Mouse (Mus musculus) cortical plate, adult 2 months (tissue): ENCODE data around the gene Pip4k2a.

Experiments
- CTCF ChIP-seq: fragments of 200-500 bp; IDR thresholded peaks from 2 replicates; pipeline ENCODE4 v1.5.1; 2011; ENCODE audit warnings: mild to moderate bottlenecking, control low read depth, low read length; ENCODE audit not compliant: insufficient read depth; ENCODE audit errors: extremely low read depth
- POLR2A ChIP-seq: fragments of 200-500 bp; IDR thresholded peaks from 2 replicates; pipeline ENCODE4 v1.6.1; 2011; ENCODE audit warnings: mild to moderate bottlenecking, low read length, control low read depth; ENCODE audit not compliant: insufficient read depth; ENCODE audit errors: extremely low read depth

- no peak for TF ChIP-seq CTCF
- TF ChIP-seq POLR2A: no peak
Measured at GRCm38 (mm10) chr2:18815336-18815965, 182.5 kb downstream of the Pip4k2a start.
